Mouse (Mus musculus) ES-E14 (cell line): ENCODE measurements at regions not wholly inside any gene's neighbourhood (a gene's known extent, or its start where the extent isn't known, plus 50 kb on each side); places are given as distances from the start of the nearest gene placed in this dataset.

Experiments
- DNase-seq: peaks from one replicate; pipeline ENCODE4 v3.0.0-alpha.2; 2013; ENCODE audit warnings: low read depth, low spot score
- H3K27ac ChIP-seq: 2 replicates; pipeline ENCODE4 v1.5.1; 2012; ENCODE audit warnings: low read depth, mild to moderate bottlenecking, low read length, moderate library complexity, mixed read lengths; ENCODE audit not compliant: poor library complexity, insufficient read depth, severe bottlenecking
- H3K36me3 ChIP-seq: 2 replicates; pipeline ENCODE4 v1.6.1; 2012; ENCODE audit warnings: mild to moderate bottlenecking, low read length, moderate library complexity, mixed read lengths; ENCODE audit not compliant: control insufficient read depth, poor library complexity, insufficient read depth, severe bottlenecking
- H3K4me1 ChIP-seq, 2 experiments: fragments of 150-350 bp in 1 of 2; sonication (generic) in 1 of 2; 2 replicates each; pipeline ENCODE4 v1.6.1; 2012; ENCODE audit warnings: low read length in 2 of 2, mild to moderate bottlenecking in 1 of 2, mixed read lengths in 1 of 2; ENCODE audit not compliant: control insufficient read depth in 2 of 2, insufficient read depth in 2 of 2, poor library complexity in 1 of 2
- H3K4me3 ChIP-seq, 2 experiments: fragments of 150-350 bp in 1 of 2; sonication (generic) in 1 of 2; 2 replicates each; pipeline ENCODE4 v1.5.1; 2012; ENCODE audit warnings: low read length in 2 of 2, low read depth in 1 of 2, mild to moderate bottlenecking in 1 of 2, mixed read lengths in 1 of 2; ENCODE audit not compliant: insufficient read depth in 1 of 2, poor library complexity in 1 of 2, severe bottlenecking in 1 of 2
- H3K9ac ChIP-seq: 2 replicates; pipeline ENCODE4 v1.6.1; 2012; ENCODE audit warnings: low read depth, mild to moderate bottlenecking, low read length, mixed read lengths; ENCODE audit not compliant: poor library complexity, insufficient read depth, severe bottlenecking
- H3K9me3 ChIP-seq: fragments of 150-350 bp; sonication (generic); 2 replicates; pipeline ENCODE4 v1.6.1; 2012; ENCODE audit warnings: low read depth, mild to moderate bottlenecking, low read length; ENCODE audit not compliant: control insufficient read depth, insufficient read depth
- CHD2 ChIP-seq: IDR thresholded peaks from 2 replicates; pipeline ENCODE4 v1.6.1; 2014; ENCODE audit warnings: mild to moderate bottlenecking, low read depth, low read length, inconsistent platforms
- HCFC1 ChIP-seq: IDR thresholded peaks from 2 replicates; pipeline ENCODE4 v1.6.1; 2012; ENCODE audit warnings: low read length, inconsistent platforms, borderline replicate concordance; ENCODE audit not compliant: insufficient read depth
- MAFK ChIP-seq: IDR thresholded peaks from 2 replicates; pipeline ENCODE4 v1.6.1; 2014; ENCODE audit warnings: mild to moderate bottlenecking, low read depth, low read length, inconsistent platforms; ENCODE audit not compliant: insufficient read depth
- ZC3H11A ChIP-seq: IDR thresholded peaks from 2 replicates; pipeline ENCODE4 v1.6.1; 2012; ENCODE audit warnings: low read depth, mild to moderate bottlenecking, inconsistent platforms, low read length, borderline replicate concordance
- ZNF384 ChIP-seq: IDR thresholded peaks from 2 replicates; pipeline ENCODE4 v1.6.1; 2012; ENCODE audit warnings: low read depth, low read length, inconsistent platforms
- in situ Hi-C, 2 experiments: fragments of 600-800 bp; cut with MboI; formaldehyde crosslinking; loops; one replicate each; pipeline ENCODE4 v1.15.1; 2025; ENCODE audit warnings: low sequenced_read_pairs in 2 of 2, inconsistent platforms in 1 of 2; ENCODE audit not compliant: unreplicated experiment in 2 of 2

- no peak for TF ChIP-seq CHD2
- Histone ChIP-seq H3K27ac (no peak overlapping the region), H3K4me1 (no peaks in the 10 kb centered on the region), H3K4me3 (no peak overlapping the region), H3K9me3 (no peaks in the 10 kb centered on the region), H3K9ac (no peak overlapping the region), H3K36me3 (no peaks in the 10 kb centered on the region)
- DNase-seq = no peak
- in situ Hi-C loops = no loop called here
Observed at GRCm38 (mm10) chr12:58829656-58830055, 182.2 kb downstream of the Sec23a start.

DNA sequence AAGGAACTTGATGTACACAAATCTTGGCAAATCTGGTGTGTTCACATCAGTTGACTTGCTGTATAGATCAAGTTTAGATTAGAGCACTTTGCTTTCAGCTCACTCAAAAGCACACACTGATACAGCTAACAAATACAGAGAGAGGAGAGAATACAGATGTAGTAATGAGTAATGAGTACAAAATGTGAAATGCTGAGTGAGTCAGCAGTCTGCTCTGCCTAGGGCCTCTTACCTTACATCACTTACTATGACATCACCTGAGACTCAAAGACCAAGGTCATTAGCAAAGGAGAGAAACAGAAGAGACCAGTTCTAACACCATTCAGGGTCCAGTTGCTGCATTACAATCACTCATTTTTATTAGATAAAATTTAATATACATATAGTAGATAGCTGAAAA is 184.0 kb downstream of the Sec23a start:
- Histone ChIP-seq H3K9ac (no peak overlapping the region), H3K36me3 (no peaks in the 10 kb centered on the region), H3K4me1 (no peaks in the 10 kb centered on the region), H3K27ac (no peak overlapping the region), H3K4me3 (no peak overlapping the region), H3K9me3 (no peaks in the 10 kb centered on the region)
- TF ChIP-seq CHD2 (no peak), HCFC1 (no peak), ZC3H11A (no peak), ZNF384 (no peak), MAFK (no peak)
- in situ Hi-C loops = no loop called here
- no peak for DNase-seq

GRCm38 (mm10) chr12:58825139-58825921 is 186.5 kb downstream of the Sec23a start:
- Histone ChIP-seq H3K27ac (no peak overlapping the region), H3K9me3 (no peaks in the 10 kb centered on the region), H3K9ac (no peak overlapping the region), H3K4me3 (no peak overlapping the region), H3K4me1 (no peaks in the 10 kb centered on the region), H3K36me3 (no peaks in the 10 kb centered on the region)
- no peak for TF ChIP-seq HCFC1
- in situ Hi-C loops = no loop called here
- no peak for DNase-seq

DNA sequence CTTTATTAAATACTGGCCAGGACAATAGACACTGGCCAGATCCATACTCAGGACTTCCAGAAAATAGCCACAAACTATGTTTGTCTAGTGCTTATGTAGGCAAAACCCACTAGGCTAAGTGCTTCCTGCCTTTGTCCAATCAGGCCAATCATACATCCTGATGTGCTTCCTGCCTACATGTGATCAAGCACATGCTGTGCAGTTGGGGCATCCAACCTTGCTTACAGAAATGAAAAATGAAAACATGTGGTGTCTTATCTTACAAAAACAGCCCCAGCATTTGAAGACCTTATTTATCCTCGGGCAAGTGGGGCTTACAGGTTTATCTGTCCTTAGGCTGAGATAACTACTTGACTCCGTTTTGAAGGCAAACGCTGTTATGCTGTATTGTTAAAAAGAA is 188.8 kb downstream of the Sec23a start:
- H3K4me3 ChIP-seq = no peak overlapping the region
- H3K36me3 ChIP-seq = no peaks in the 10 kb centered on the region
- TF ChIP-seq MAFK = no peak
- TF ChIP-seq ZNF384 = no peak
- no peak for TF ChIP-seq CHD2
- TF ChIP-seq HCFC1 = no peak
- no peak for TF ChIP-seq ZC3H11A
- H3K27ac ChIP-seq = no peak overlapping the region
- H3K4me1 ChIP-seq = no peaks in the 10 kb centered on the region
- DNase-seq = no peak
- in situ Hi-C loops = no loop called here
- H3K9ac ChIP-seq = no peak overlapping the region
- no peaks in the 10 kb centered on the region for H3K9me3 ChIP-seq

GRCm38 (mm10) chr12:58804068-58804467 is 207.7 kb downstream of the Sec23a start:
- 0 out of 4 replicates have a peak, but pooled peaks cover 0 to 3% of the 10 kb centered on the region in 2 experiments for H3K4me1 ChIP-seq
- no peak for DNase-seq
- in situ Hi-C loops = no loop called here
- no peaks in the 10 kb centered on the region for H3K36me3 ChIP-seq
- no peak for TF ChIP-seq HCFC1
- no peak for TF ChIP-seq ZC3H11A
- TF ChIP-seq MAFK = no peak
- TF ChIP-seq ZNF384 = no peak
- TF ChIP-seq CHD2 = no peak
- H3K9me3 ChIP-seq = no peaks in the 10 kb centered on the region
- H3K9ac ChIP-seq = no peak overlapping the region
- no peak overlapping the region for H3K4me3 ChIP-seq
- H3K27ac ChIP-seq = no peak overlapping the region
